11 mouse cellular contexts compared by ENCODE assay signal in genomic region chr2:71303221-71303620, GRCm38 (mm10).
DNase-seq lines count a peak whose midpoint lies in the region; ATAC-seq lines count a peak whose summit lies in the region.
"Had no signal": no experiment of that assay in that cellular context is flagged by ENCODE, and none has a peak within 500 bp of the region (broad histone marks: within the 10 kb centered on the region; RNA-seq: fewer than 3 reads in every experiment).

No protein-coding gene starts in this region.

- no peak for ATAC-seq in midbrain, embryonic 14.5 days (ENCODE audit: low FRiP score, low TSS enrichment)
- no peak for ATAC-seq in midbrain, embryonic 11.5 days (ENCODE audit: low FRiP score)
- peak; percentile 48 for ATAC-seq in granulocyte monocyte progenitor cell, adult 5-6 weeks (replicated peaks; ENCODE audit: poor library complexity, severe bottlenecking)
- no peak for ATAC-seq in CD4-positive, CD25-positive, alpha-beta regulatory T cell, adult 4 months

- peak; percentile 23 for DNase-seq in heart, postnatal 4 days
- DNase-seq in heart, adult 9 months (ENCODE audit: low spot score in 2 of 2), result no peak
- peak; percentile 41 for DNase-seq in midbrain, embryonic 14.5 days
- no peak for DNase-seq in midbrain, embryonic 11.5 days (ENCODE audit: low spot score, missing footprints)
- peak; percentile 58 to 77 for DNase-seq in kidney, postnatal 25 days
- DNase-seq: adrenal gland, postnatal 10 days; cerebellum, adult 9-10 months; lung, postnatal 36 days had no signal

- no peaks in the 10 kb centered on the region for H3K27me3 ChIP-seq in midbrain, embryonic 14.5 days (ENCODE audit: control insufficient read depth, insufficient read depth, low read length)
- no peaks in the 10 kb centered on the region for H3K27me3 ChIP-seq in midbrain, embryonic 11.5 days (ENCODE audit: control insufficient read depth, insufficient read depth, low read length)

- H3K4me1 ChIP-seq in midbrain, embryonic 14.5 days (ENCODE audit: control insufficient read depth, insufficient read depth, low read length), result no peaks in the 10 kb centered on the region
- H3K4me1 ChIP-seq in midbrain, embryonic 11.5 days (ENCODE audit: control insufficient read depth, insufficient read depth, low read length), result no peaks in the 10 kb centered on the region

- no peak overlapping the region for H3K27ac ChIP-seq in midbrain, embryonic 14.5 days (replicated peaks; ENCODE audit: low read depth, low read length)
- no peak overlapping the region for H3K27ac ChIP-seq in midbrain, embryonic 11.5 days (ENCODE audit: low read depth, low read length)

- no peak overlapping the region for H3K4me2 ChIP-seq in midbrain, embryonic 14.5 days (ENCODE audit: low read length)
- no peak overlapping the region for H3K4me2 ChIP-seq in midbrain, embryonic 11.5 days

- H3K4me3 ChIP-seq in midbrain, embryonic 14.5 days (replicated peaks; ENCODE audit: low read depth, low read length), result no peak overlapping the region
- no peak overlapping the region for H3K4me3 ChIP-seq in midbrain, embryonic 11.5 days (ENCODE audit: low read depth, low read length)
- H3K4me3 ChIP-seq: myocyte had no signal

- peaks cover 9% of the 10 kb centered on the region; the same call in 1 of the 2 replicates for H3K36me3 ChIP-seq in midbrain, embryonic 14.5 days (ENCODE audit: control insufficient read depth, insufficient read depth, low read length)
- H3K36me3 ChIP-seq in midbrain, embryonic 11.5 days (ENCODE audit: control insufficient read depth, insufficient read depth, low read length), result no peaks in the 10 kb centered on the region

- no peak overlapping the region for H3K9ac ChIP-seq in midbrain, embryonic 14.5 days (replicated peaks; ENCODE audit: low read length)
- no peak overlapping the region for H3K9ac ChIP-seq in midbrain, embryonic 11.5 days (ENCODE audit: low read length)

- H3K9me3 ChIP-seq in midbrain, embryonic 14.5 days (ENCODE audit: control insufficient read depth, low read length), result no peaks in the 10 kb centered on the region
- H3K9me3 ChIP-seq in midbrain, embryonic 11.5 days (ENCODE audit: control insufficient read depth, low read length), result no peaks in the 10 kb centered on the region

Comparison
In these comparisons a context has a peak if more than half of its experiments do, and no peak if none do; other contexts are left out.
1. DNase-seq: peak in heart, postnatal 4 days (single experiment), midbrain, embryonic 14.5 days (single experiment) and kidney, postnatal 25 days (2 of 2); none in heart, adult 9 months (0 of 2) and midbrain, embryonic 11.5 days (single experiment).